Mouse (Mus musculus) spleen, adult 18-20 months (tissue): Measurements from ENCODE around the gene Ncf2.
A peak's percentile ranks its signal among the peaks of the same experiment; 100 is the strongest.
"Not testable (repeated sequence)": the region's sequence is repeated elsewhere in the genome, so short reads cannot be mapped to it uniquely, and the experiment has no call there.

Experiments used
- DNase-seq, 2 experiments: peaks; one replicate each; pipeline ENCODE4 v3.0.0; 2022; ENCODE audit warnings: mixed read lengths in 2 of 2

The Ncf2 gene

GRCm38 (mm10) chr1:152799897-152800296 lies at the start of gene Ncf2:
TSS of gene Ncf2 (plus strand) at chr1:152800194.
- DNase-seq = no peak

- DNase-seq = no peak
Measured at GRCm38 (mm10) chr1:152750312-152750965, 49.6 kb upstream of the Ncf2 start, which contains the start of gene Apobec4. TSS of gene Apobec4 (plus strand) at chr1:152750551.

- no peak for DNase-seq
Measured at GRCm38 (mm10) chr1:152761791-152762190, 38.2 kb upstream of the Ncf2 start.

- peak; percentile 96 to 98 for DNase-seq
Measured at GRCm38 (mm10) chr1:152766032-152766772, 33.8 kb upstream of the Ncf2 start, which contains the start of the genes Rgl1 and Arpc5. TSS of gene Rgl1 (minus strand) at chr1:152766351. TSS of gene Arpc5 (plus strand) at chr1:152766542.

- no peak for DNase-seq
Measured at GRCm38 (mm10) chr1:152766804-152767748, 32.9 kb upstream of the Ncf2 start.

GRCm38 (mm10) chr1:152767749-152768488 lies 32.1 kb upstream of the Ncf2 start:
- DNase-seq = peak; percentile 62 to 83

- DNase-seq = no peak
Measured at GRCm38 (mm10) chr1:152771016-152771415, 29.0 kb upstream of the Ncf2 start.

- DNase-seq = not testable (repeated sequence)
Measured at GRCm38 (mm10) chr1:152774601-152775000, 25.4 kb upstream of the Ncf2 start.

GRCm38 (mm10) chr1:152779071-152779737 lies 20.8 kb upstream of the Ncf2 start:
- DNase-seq = peak; percentile 49 to 77

GRCm38 (mm10) chr1:152784620-152785019 lies 15.4 kb upstream of the Ncf2 start:
- no peak for DNase-seq

GRCm38 (mm10) chr1:152785446-152785845 lies 14.5 kb upstream of the Ncf2 start:
- not testable (repeated sequence) for DNase-seq

- DNase-seq = no peak
Measured at GRCm38 (mm10) chr1:152786953-152787352, 13.0 kb upstream of the Ncf2 start.

- DNase-seq = no peak
Measured at GRCm38 (mm10) chr1:152788121-152788660, 11.8 kb upstream of the Ncf2 start.

- peak in 1 of 2 experiments; percentile 55 for DNase-seq
Measured at GRCm38 (mm10) chr1:152790254-152790653, 9.7 kb upstream of the Ncf2 start.

- no peak for DNase-seq
Measured at GRCm38 (mm10) chr1:152790821-152791220, 9.2 kb upstream of the Ncf2 start.

GRCm38 (mm10) chr1:152791269-152791668 lies 8.7 kb upstream of the Ncf2 start:
- no peak for DNase-seq

- DNase-seq = no peak
Measured at GRCm38 (mm10) chr1:152792736-152793494, 7.1 kb upstream of the Ncf2 start.

- DNase-seq = no peak
Measured at GRCm38 (mm10) chr1:152793495-152794130, 6.4 kb upstream of the Ncf2 start.

- no peak for DNase-seq
Measured at GRCm38 (mm10) chr1:152795688-152796255, 4.2 kb upstream of the Ncf2 start.
